Mouse (Mus musculus): ENCODE data around the gene Elavl4.

Gene Elavl4

GRCm38 (mm10) chr4:110157515-110158159 is 194.1 kb downstream of the Elavl4 start:
- no peak for DNase-seq

- DNase-seq, result no peak
These were observed 195.8 kb downstream of the Elavl4 start for GRCm38 (mm10) chr4:110155954-110156353.

All from kidney, postnatal 4 days (tissue).